Mouse (Mus musculus): Measurements from ENCODE around the gene Fbxo10. TPM values are rescaled to one million over a fixed set of nuclear protein-coding genes. Genes with fewer than 3 reads are reported as not detected.
"Not testable (repeated sequence)": the region's sequence is repeated elsewhere in the genome, so short reads cannot be mapped to it uniquely, and the experiment has no call there.

Gene Fbxo10
- polyA plus RNA-seq, 1 experiment from 2014 or later, result 14.6 TPM

- not testable (repeated sequence) for H3K27ac ChIP-seq; H3K9ac ChIP-seq; DNase-seq (ENCODE audit: low spot score); H3K4me2 ChIP-seq (replicated peaks); H3K4me1 ChIP-seq (replicated peaks; ENCODE audit: control insufficient read depth, insufficient read depth, low read length); ATAC-seq (ENCODE audit: low FRiP score); H3K9me3 ChIP-seq (ENCODE audit: control insufficient read depth, low read length); H3K4me3 ChIP-seq (replicated peaks; ENCODE audit: low read length); H3K27me3 ChIP-seq (ENCODE audit: control insufficient read depth, insufficient read depth, low read length)
- WGBS, result 94% methylated on average over 1 of the region's 1 CpGs
- H3K36me3 ChIP-seq (replicated peaks; ENCODE audit: control insufficient read depth, insufficient read depth), result peaks cover 31% of the 10 kb centered on the region
Observed at GRCm38 (mm10) chr4:45063836-45064235, 20.6 kb downstream of the Fbxo10 start.

- Histone ChIP-seq H3K36me3 (replicated peaks; ENCODE audit: control insufficient read depth, insufficient read depth) (peaks cover 62% of the 10 kb centered on the region), H3K4me3 (replicated peaks; ENCODE audit: low read length) (no peak overlapping the region), H3K27me3 (ENCODE audit: control insufficient read depth, insufficient read depth, low read length) (no peaks in the 10 kb centered on the region), H3K9me3 (ENCODE audit: control insufficient read depth, low read length) (no peaks in the 10 kb centered on the region), H3K27ac (no peak overlapping the region), H3K4me2 (replicated peaks) (no peak overlapping the region), H3K9ac (no peak overlapping the region), H3K4me1 (replicated peaks; ENCODE audit: control insufficient read depth, insufficient read depth, low read length) (no peaks in the 10 kb centered on the region)
- 88% methylated on average over 8 of the region's 8 CpGs for WGBS
- ATAC-seq (ENCODE audit: low FRiP score) (no peak), DNase-seq (ENCODE audit: low spot score) (no peak)
Observed at GRCm38 (mm10) chr4:45055451-45055850, 29.0 kb downstream of the Fbxo10 start.

GRCm38 (mm10) chr4:45054862-45055261 lies 29.5 kb downstream of the Fbxo10 start:
- Histone ChIP-seq H3K36me3 (replicated peaks; ENCODE audit: control insufficient read depth, insufficient read depth) (peaks cover 62% of the 10 kb centered on the region), H3K4me1 (replicated peaks; ENCODE audit: control insufficient read depth, insufficient read depth, low read length) (no peaks in the 10 kb centered on the region), H3K9me3 (ENCODE audit: control insufficient read depth, low read length) (no peaks in the 10 kb centered on the region), H3K4me2 (replicated peaks) (no peak overlapping the region), H3K27me3 (ENCODE audit: control insufficient read depth, insufficient read depth, low read length) (no peaks in the 10 kb centered on the region), H3K4me3 (replicated peaks; ENCODE audit: low read length) (no peak overlapping the region), H3K27ac (no peak overlapping the region), H3K9ac (no peak overlapping the region)
- DNase-seq (ENCODE audit: low spot score), result no peak
- ATAC-seq (ENCODE audit: low FRiP score), result 0 out of 2 replicates have a peak, but pooled peaks have one; percentile 34
- WGBS, result 51% methylated on average over 3 of the region's 3 CpGs

- ATAC-seq (ENCODE audit: low FRiP score) (no peak), DNase-seq (ENCODE audit: low spot score) (no peak)
- no peak overlapping the region for H3K4me3 ChIP-seq (replicated peaks; ENCODE audit: low read length)
- peaks cover 70% of the 10 kb centered on the region for H3K36me3 ChIP-seq (replicated peaks; ENCODE audit: control insufficient read depth, insufficient read depth)
- H3K9ac ChIP-seq, result no peak overlapping the region
- no peak overlapping the region for H3K4me2 ChIP-seq (replicated peaks)
- H3K9me3 ChIP-seq (ENCODE audit: control insufficient read depth, low read length), result no peaks in the 10 kb centered on the region
- H3K4me1 ChIP-seq (replicated peaks; ENCODE audit: control insufficient read depth, insufficient read depth, low read length), result no peaks in the 10 kb centered on the region
- H3K27me3 ChIP-seq (ENCODE audit: control insufficient read depth, insufficient read depth, low read length), result no peaks in the 10 kb centered on the region
- H3K27ac ChIP-seq, result peak overlapping the region; percentile 35; the same call in 1 of the 2 replicates
- WGBS, result 81% methylated on average over 9 of the region's 9 CpGs
Observed at GRCm38 (mm10) chr4:45047956-45048355, 36.4 kb downstream of the Fbxo10 start.

GRCm38 (mm10) chr4:45047286-45047887 lies 37.0 kb downstream of the Fbxo10 start:
- no peak overlapping the region for H3K9ac ChIP-seq
- 85% methylated on average over 9 of the region's 9 CpGs for WGBS
- H3K36me3 ChIP-seq (replicated peaks; ENCODE audit: control insufficient read depth, insufficient read depth), result peaks cover 71% of the 10 kb centered on the region
- H3K4me3 ChIP-seq (replicated peaks; ENCODE audit: low read length), result no peak overlapping the region
- no peak overlapping the region for H3K4me2 ChIP-seq (replicated peaks)
- ATAC-seq (ENCODE audit: low FRiP score) (no peak), DNase-seq (ENCODE audit: low spot score) (no peak)
- H3K4me1 ChIP-seq (replicated peaks; ENCODE audit: control insufficient read depth, insufficient read depth, low read length), result no peaks in the 10 kb centered on the region
- no peaks in the 10 kb centered on the region for H3K27me3 ChIP-seq (ENCODE audit: control insufficient read depth, insufficient read depth, low read length)
- H3K27ac ChIP-seq, result peak overlapping the region; percentile 35; the same call in 1 of the 2 replicates
- no peaks in the 10 kb centered on the region for H3K9me3 ChIP-seq (ENCODE audit: control insufficient read depth, low read length)

GRCm38 (mm10) chr4:45046679-45047078 lies 37.7 kb downstream of the Fbxo10 start:
- no peak for ATAC-seq (ENCODE audit: low FRiP score)
- H3K9ac ChIP-seq, result no peak overlapping the region
- H3K36me3 ChIP-seq (replicated peaks; ENCODE audit: control insufficient read depth, insufficient read depth), result peaks cover 76% of the 10 kb centered on the region
- DNase-seq (ENCODE audit: low spot score), result no peak
- H3K4me2 ChIP-seq (replicated peaks), result no peak overlapping the region
- no peaks in the 10 kb centered on the region for H3K27me3 ChIP-seq (ENCODE audit: control insufficient read depth, insufficient read depth, low read length)
- 95% methylated on average over 5 of the region's 5 CpGs for WGBS
- no peaks in the 10 kb centered on the region for H3K9me3 ChIP-seq (ENCODE audit: control insufficient read depth, low read length)
- H3K4me3 ChIP-seq (replicated peaks; ENCODE audit: low read length), result no peak overlapping the region
- H3K4me1 ChIP-seq (replicated peaks; ENCODE audit: control insufficient read depth, insufficient read depth, low read length), result no peaks in the 10 kb centered on the region
- H3K27ac ChIP-seq, result no peak overlapping the region

- no peak for DNase-seq (ENCODE audit: low spot score)
- no peak for ATAC-seq (ENCODE audit: low FRiP score)
- no peak overlapping the region for H3K9ac ChIP-seq
- no peak overlapping the region for H3K27ac ChIP-seq
- 86% methylated on average over 7 of the region's 7 CpGs for WGBS
- H3K27me3 ChIP-seq (ENCODE audit: control insufficient read depth, insufficient read depth, low read length), result no peaks in the 10 kb centered on the region
- peaks cover 77% of the 10 kb centered on the region for H3K36me3 ChIP-seq (replicated peaks; ENCODE audit: control insufficient read depth, insufficient read depth)
- H3K9me3 ChIP-seq (ENCODE audit: control insufficient read depth, low read length), result no peaks in the 10 kb centered on the region
- H3K4me3 ChIP-seq (replicated peaks; ENCODE audit: low read length), result no peak overlapping the region
- H3K4me1 ChIP-seq (replicated peaks; ENCODE audit: control insufficient read depth, insufficient read depth, low read length), result no peaks in the 10 kb centered on the region
- H3K4me2 ChIP-seq (replicated peaks), result no peak overlapping the region
Observed at GRCm38 (mm10) chr4:45040795-45041194, 43.6 kb downstream of the Fbxo10 start.

- not testable (repeated sequence) for H3K4me1 ChIP-seq (replicated peaks; ENCODE audit: control insufficient read depth, insufficient read depth, low read length); ATAC-seq (ENCODE audit: low FRiP score); H3K4me3 ChIP-seq (replicated peaks; ENCODE audit: low read length); H3K9ac ChIP-seq; DNase-seq (ENCODE audit: low spot score); H3K9me3 ChIP-seq (ENCODE audit: control insufficient read depth, low read length); H3K27me3 ChIP-seq (ENCODE audit: control insufficient read depth, insufficient read depth, low read length); H3K27ac ChIP-seq; H3K4me2 ChIP-seq (replicated peaks)
- peaks cover 75% of the 10 kb centered on the region for H3K36me3 ChIP-seq (replicated peaks; ENCODE audit: control insufficient read depth, insufficient read depth)
- WGBS, result 94% methylated on average over 7 of the region's 7 CpGs
Observed at GRCm38 (mm10) chr4:45039546-45039945, 44.9 kb downstream of the Fbxo10 start.

GRCm38 (mm10) chr4:45038879-45039278 lies 45.5 kb downstream of the Fbxo10 start:
- DNase-seq (ENCODE audit: low spot score); H3K27me3 ChIP-seq (ENCODE audit: control insufficient read depth, insufficient read depth, low read length); H3K4me1 ChIP-seq (replicated peaks; ENCODE audit: control insufficient read depth, insufficient read depth, low read length); H3K9me3 ChIP-seq (ENCODE audit: control insufficient read depth, low read length); H3K4me2 ChIP-seq (replicated peaks); ATAC-seq (ENCODE audit: low FRiP score); H3K27ac ChIP-seq; H3K9ac ChIP-seq; H3K4me3 ChIP-seq (replicated peaks; ENCODE audit: low read length): not testable (repeated sequence)
- peaks cover 75% of the 10 kb centered on the region for H3K36me3 ChIP-seq (replicated peaks; ENCODE audit: control insufficient read depth, insufficient read depth)
- WGBS, result 61% methylated on average over 8 of the region's 8 CpGs

All from hindbrain, embryonic 14.5 days (tissue).